Mouse (Mus musculus): ENCODE measurements at regions not wholly inside any gene's neighbourhood (a gene's known extent, or its start where the extent isn't known, plus 50 kb on each side); places are given as distances from the start of the nearest gene placed in this dataset.

DNA sequence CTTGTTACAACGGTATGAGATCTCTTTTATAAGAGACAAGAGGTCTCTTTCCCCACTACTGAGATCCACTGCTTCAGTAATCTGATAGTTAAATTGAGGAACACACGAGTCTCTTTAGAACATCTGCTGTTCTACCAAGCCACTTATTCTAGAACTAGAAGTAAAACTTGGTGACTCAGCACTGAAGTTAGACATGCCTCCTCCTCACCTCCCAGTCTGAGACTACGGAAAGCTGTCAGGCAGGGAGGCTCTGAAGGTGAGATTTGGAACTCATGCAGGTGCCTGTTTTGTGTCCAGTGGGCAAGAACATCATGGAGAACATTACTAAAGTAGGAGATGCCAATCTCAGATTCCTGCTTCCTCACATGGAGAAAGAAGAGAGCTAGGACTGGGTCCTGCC lies 262.6 kb downstream of the Rnf152 start:
- TF ChIP-seq CTCF (IDR thresholded peaks at IDR 0.05; ENCODE audit: extremely low read depth, insufficient read depth, insufficient read length, insufficient replicate concordance), result no peak
- TF ChIP-seq POLR2A (IDR thresholded peaks at IDR 0.05; ENCODE audit: low read depth, low read length), result no peak

Measured in spleen, adult 2 months (tissue).